Mouse (Mus musculus) midbrain, postnatal 0 days (tissue): ENCODE data around the gene Zmiz2. TPM values are rescaled to one million over a fixed set of nuclear protein-coding genes. Genes with fewer than 3 reads are reported as not detected.
"Not testable (repeated sequence)": the region's sequence is repeated elsewhere in the genome, so short reads cannot be mapped to it uniquely, and the experiment has no call there.

ENCODE experiments used
- ATAC-seq: fragments of 200-750 bp; cut with Nextera tagmentation; 2 replicates; pipeline ENCODE4 v1.8.0; 2017; ENCODE audit warnings: moderate number of reproducible peaks, mild to moderate bottlenecking, moderate TSS enrichment, moderate library complexity; ENCODE audit not compliant: low FRiP score
- DNase-seq: peaks from one replicate; pipeline ENCODE4 v3.0.0-alpha.2; 2015; ENCODE audit warnings: low spot score
- H3K27ac ChIP-seq: fragments of 300-500 bp; sonication (generic); 2 replicates; pipeline ENCODE4 v1.5.1; 2014; ENCODE audit warnings: low read depth, mild to moderate bottlenecking, low read length, mixed read lengths
- H3K27me3 ChIP-seq: fragments of 300-500 bp; sonication (generic); 2 replicates; pipeline ENCODE4 v1.6.1; 2014; ENCODE audit warnings: low read length, control low read depth, mixed read lengths; ENCODE audit not compliant: insufficient read depth
- H3K36me3 ChIP-seq: fragments of 300-500 bp; sonication (generic); 2 replicates; pipeline ENCODE4 v1.6.1; 2014; ENCODE audit warnings: low read length, control low read depth, mixed read lengths; ENCODE audit not compliant: insufficient read depth
- H3K4me1 ChIP-seq: fragments of 300-500 bp; sonication (generic); 2 replicates; pipeline ENCODE4 v1.6.1; 2014; ENCODE audit warnings: mild to moderate bottlenecking, control low read depth, antibody characterized with exemption, low read length, mixed read lengths; ENCODE audit not compliant: insufficient read depth
- H3K4me2 ChIP-seq: fragments of 300-500 bp; sonication (generic); 2 replicates; pipeline ENCODE4 v1.6.1; 2014; ENCODE audit warnings: low read depth, mild to moderate bottlenecking, low read length, mixed read lengths; ENCODE audit not compliant: poor library complexity, severe bottlenecking
- H3K4me3 ChIP-seq: fragments of 300-500 bp; sonication (generic); 2 replicates; pipeline ENCODE4 v1.5.1; 2014; ENCODE audit warnings: low read depth, mild to moderate bottlenecking, low read length, moderate library complexity
- H3K9ac ChIP-seq: fragments of 300-500 bp; sonication (generic); replicated peaks from 2 replicates; pipeline ENCODE4 v1.6.1; 2014; ENCODE audit warnings: mild to moderate bottlenecking, low read length, moderate library complexity, mixed read lengths; ENCODE audit not compliant: poor library complexity, severe bottlenecking
- H3K9me3 ChIP-seq: fragments of 300-500 bp; sonication (generic); 2 replicates; pipeline ENCODE4 v1.6.1; 2016; ENCODE audit warnings: low read length, control low read depth
- CTCF ChIP-seq: IDR thresholded peaks from 2 replicates; pipeline ENCODE4 v1.5.1; 2016; ENCODE audit warnings: antibody characterized with exemption, mild to moderate bottlenecking
- WGBS: fragments of 180-500 bp; shearing (Covaris S2); extraction: QIAGEN DNeasy Blood & Tissue Kit; methylation state at CpG from one replicate; pipeline ENCODE4 v1.1.7; 2014; 5-methylcytosine and 5-hydroxymethylcytosine counted together
- polyA plus RNA-seq: library from polyadenylated mRNA; unstranded; fragments of >200 nt; fragmentation: Nextera tagmentation; extraction: Ambion mirVana; gene quantifications from 2 replicates; pipeline ENCODE4 v1.2.1, GENCODE M21; 2015
- total RNA-seq: library from RNA; depleted of rRNA; stranded (reverse); fragments of >200 nt; gene quantifications from 2 replicates; pipeline ENCODE4 v1.2.3, GENCODE M21; 2014

Zmiz2 gene
- total and polyA plus RNA-seq, 2 experiments from 2014 or later = 36.0 to 153 TPM

DNA sequence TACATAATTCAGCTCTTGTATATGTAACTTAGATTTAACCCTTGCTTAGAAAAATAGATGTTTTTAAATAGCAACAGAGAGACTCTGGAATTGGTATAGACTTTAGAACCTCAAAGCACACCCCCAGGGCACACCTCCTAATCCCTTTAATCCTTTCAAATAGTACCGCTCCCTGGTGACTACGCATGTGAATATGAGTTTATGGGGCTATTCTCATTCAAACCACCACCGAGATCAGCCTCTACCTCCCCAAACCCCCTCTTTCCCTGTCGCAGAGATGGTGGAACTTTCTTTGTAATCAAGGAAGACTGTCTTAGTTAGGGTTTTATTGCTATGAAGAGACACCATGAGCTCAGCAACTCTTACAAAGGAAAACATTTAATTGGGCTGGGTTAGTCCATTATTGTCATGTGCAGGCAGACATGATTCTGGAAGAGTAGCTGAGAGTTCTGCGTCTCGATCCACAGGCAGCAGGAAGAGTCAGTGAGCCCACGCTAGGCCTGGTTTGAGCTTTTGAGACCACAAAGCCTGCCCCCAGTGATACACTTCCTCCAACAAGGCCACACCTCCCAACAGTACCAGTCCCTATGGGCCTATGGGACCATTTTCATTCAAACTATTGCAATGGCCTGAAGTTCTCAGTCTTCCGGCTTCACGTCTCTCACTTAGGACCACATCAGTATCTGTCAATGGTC lies 24.1 kb upstream of the Zmiz2 start:
- no peak overlapping the region for H3K27ac ChIP-seq
- H3K4me1 ChIP-seq = no peaks in the 10 kb centered on the region
- no peaks in the 10 kb centered on the region for H3K36me3 ChIP-seq
- 68% methylated on average over 9 of the region's 9 CpGs for WGBS
- TF ChIP-seq CTCF = no peak
- H3K4me2 ChIP-seq = no peak overlapping the region
- no peak overlapping the region for H3K4me3 ChIP-seq
- H3K27me3 ChIP-seq = no peaks in the 10 kb centered on the region
- H3K9ac ChIP-seq = no peak overlapping the region
- DNase-seq (no peak), ATAC-seq (no peak)
- H3K9me3 ChIP-seq = no peaks in the 10 kb centered on the region

DNA sequence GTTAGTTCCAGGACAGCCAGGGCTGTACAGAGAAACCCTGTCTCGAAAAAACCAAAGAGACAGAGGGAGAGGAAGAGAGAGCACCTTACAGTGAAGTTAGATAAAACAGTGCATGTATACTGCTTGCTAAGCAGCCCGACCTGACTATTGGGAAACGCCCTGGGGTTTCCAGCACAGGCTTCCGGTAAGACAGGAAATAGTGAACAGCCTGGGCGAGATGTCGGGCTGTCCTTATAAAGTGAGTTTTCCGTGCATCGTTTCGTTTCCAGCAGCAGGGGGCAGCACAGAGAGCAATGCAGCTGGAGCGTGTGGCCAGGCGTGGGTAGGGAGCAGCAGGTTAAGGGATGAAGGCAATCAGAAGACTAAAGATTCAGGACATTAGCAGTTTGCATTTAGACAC lies 23.0 kb upstream of the Zmiz2 start:
- Histone ChIP-seq H3K9me3 (no peaks in the 10 kb centered on the region), H3K27ac (no peak overlapping the region), H3K4me3 (no peak overlapping the region), H3K9ac (no peak overlapping the region), H3K4me1 (no peaks in the 10 kb centered on the region), H3K36me3 (no peaks in the 10 kb centered on the region), H3K27me3 (no peaks in the 10 kb centered on the region), H3K4me2 (no peak overlapping the region)
- WGBS = 22% methylated on average over 11 of the region's 11 CpGs
- peak; percentile 52; the same call in 1 of the 2 replicates for ATAC-seq
- peak; percentile 84 for TF ChIP-seq CTCF
- DNase-seq = peak; percentile 65

DNA sequence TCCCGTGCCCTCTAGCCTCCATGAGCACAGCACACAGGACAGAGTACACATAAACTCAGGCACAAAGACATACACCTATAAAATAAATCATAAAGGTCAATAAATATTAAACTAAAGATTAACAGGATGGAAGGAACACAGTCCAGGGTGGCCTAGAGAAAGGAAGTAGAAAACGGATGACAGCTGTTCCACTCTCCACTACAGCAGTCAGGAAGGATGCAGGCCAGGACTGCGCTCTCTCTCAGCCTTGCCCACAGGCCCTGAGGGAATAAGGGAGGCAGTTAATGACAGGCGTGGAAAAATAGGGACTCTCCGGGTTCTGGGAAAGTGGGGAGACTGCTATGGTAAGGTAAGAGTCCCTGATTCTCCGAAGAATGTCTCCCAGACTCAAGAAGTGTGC lies 22.4 kb upstream of the Zmiz2 start:
- no peaks in the 10 kb centered on the region for H3K36me3 ChIP-seq
- no peak overlapping the region for H3K4me3 ChIP-seq
- H3K4me2 ChIP-seq = no peak overlapping the region
- H3K27me3 ChIP-seq = no peaks in the 10 kb centered on the region
- no peak for ATAC-seq
- no peak for TF ChIP-seq CTCF
- 74% methylated on average over 6 of the region's 6 CpGs for WGBS
- no peak for DNase-seq
- H3K9ac ChIP-seq = no peak overlapping the region
- H3K4me1 ChIP-seq = no peaks in the 10 kb centered on the region
- H3K27ac ChIP-seq = no peak overlapping the region
- no peaks in the 10 kb centered on the region for H3K9me3 ChIP-seq

DNA sequence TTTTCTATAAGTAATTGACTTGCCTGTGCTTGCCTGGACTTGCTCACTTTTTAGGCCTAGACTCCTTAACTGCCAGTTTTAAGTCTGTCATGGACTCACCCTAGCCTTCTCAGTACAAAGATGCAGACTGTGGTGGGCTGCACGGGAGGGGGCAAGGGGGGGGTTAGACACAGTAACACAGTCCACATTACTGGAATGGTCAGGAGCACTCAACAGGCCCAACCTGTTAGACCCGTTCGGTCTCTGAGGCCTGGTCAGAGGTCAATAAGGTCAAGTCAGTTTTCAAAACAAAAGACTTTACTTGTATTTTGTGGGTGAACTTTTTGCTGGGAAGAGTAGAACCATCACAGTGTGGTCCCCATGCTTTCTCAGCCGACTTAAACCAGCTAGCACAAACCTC lies 21.7 kb upstream of the Zmiz2 start:
- no peaks in the 10 kb centered on the region for H3K9me3 ChIP-seq

DNA sequence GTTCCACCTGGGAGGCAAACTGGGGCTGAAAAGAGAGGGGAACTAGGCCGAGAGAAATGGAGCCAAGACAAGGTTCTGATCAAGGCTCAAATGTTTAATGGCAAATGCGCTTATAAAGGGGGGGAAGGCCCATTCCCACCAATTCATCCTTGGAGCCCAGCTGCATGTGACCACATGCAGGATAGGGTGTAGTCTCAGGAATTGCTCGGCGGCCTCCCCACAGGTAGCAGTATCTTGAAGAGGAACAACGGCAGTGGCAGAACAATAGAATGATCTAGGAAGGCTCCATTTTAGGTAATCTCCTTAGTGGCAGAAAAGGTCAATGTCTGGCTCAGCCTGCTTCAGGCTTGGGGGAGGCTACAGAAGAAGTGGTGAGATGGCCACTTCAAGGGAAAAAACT lies 20.9 kb upstream of the Zmiz2 start:
- H3K27me3 ChIP-seq = not testable (repeated sequence)
- 77% methylated on average over 5 of the region's 5 CpGs for WGBS

More for the DNA sequence above, 21.7 kb upstream of the Zmiz2 start:
- ATAC-seq (no peak), DNase-seq (no peak)
- Histone ChIP-seq H3K27ac (no peak overlapping the region), H3K27me3 (no peaks in the 10 kb centered on the region), H3K4me3 (no peak overlapping the region), H3K4me2 (no peak overlapping the region), H3K36me3 (no peaks in the 10 kb centered on the region), H3K4me1 (no peaks in the 10 kb centered on the region), H3K9ac (no peak overlapping the region)
- WGBS = 81% methylated on average over 4 of the region's 4 CpGs
- no peak for TF ChIP-seq CTCF

DNA sequence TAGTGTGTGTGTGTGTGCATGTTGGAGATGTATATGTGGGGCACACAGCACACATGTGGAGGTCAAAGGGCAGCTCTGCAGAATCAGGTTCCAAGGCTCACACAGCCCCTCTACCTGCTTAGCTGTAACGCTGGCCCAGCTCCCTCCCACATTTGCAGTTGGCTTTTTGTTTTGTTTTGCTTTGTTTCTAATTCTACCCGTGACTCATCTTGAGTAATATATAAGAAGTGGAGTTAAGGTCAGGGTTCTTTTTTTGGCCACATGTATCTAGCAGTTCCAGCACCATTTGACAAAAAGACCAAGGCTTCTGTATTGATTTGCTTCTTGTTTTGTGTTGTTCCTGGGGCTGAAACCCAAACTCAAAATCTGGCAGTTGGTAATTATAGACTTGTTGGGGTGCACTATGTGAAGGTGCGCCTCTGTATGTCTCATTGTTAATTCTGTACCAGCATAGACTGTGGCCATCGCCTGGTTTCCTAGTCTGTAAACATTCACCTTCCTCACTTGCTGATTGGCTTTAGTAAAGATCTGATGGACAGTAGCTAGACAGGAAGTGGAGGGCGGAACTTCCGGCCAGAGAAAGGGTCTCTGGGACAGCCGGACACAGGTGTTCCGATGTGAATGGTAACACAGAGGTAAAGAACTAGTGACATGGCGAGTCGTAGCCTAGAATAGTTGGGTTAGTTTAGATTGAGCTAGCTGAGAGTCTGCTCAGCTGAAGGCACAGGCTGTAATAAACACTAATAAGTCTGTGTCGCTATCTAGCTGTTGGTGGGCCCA lies 17.3 kb upstream of the Zmiz2 start:
- 90% methylated on average over 11 of the region's 11 CpGs for WGBS
- ATAC-seq (no peak), DNase-seq (no peak)
- TF ChIP-seq CTCF = no peak
- Histone ChIP-seq H3K27me3 (no peaks in the 10 kb centered on the region), H3K36me3 (no peaks in the 10 kb centered on the region), H3K9ac (no peak overlapping the region), H3K9me3 (no peaks in the 10 kb centered on the region), H3K4me3 (no peak overlapping the region), H3K27ac (no peak overlapping the region), H3K4me2 (no peak overlapping the region), H3K4me1 (no peaks in the 10 kb centered on the region)

More for the DNA sequence above, 20.9 kb upstream of the Zmiz2 start:
- not testable (repeated sequence) for H3K4me2 ChIP-seq, H3K9ac ChIP-seq, H3K4me3 ChIP-seq, H3K9me3 ChIP-seq, ATAC-seq, H3K27ac ChIP-seq, DNase-seq, H3K36me3 ChIP-seq, H3K4me1 ChIP-seq
